Mouse (Mus musculus) stomach, postnatal 0 days (tissue): ENCODE results near the gene Pcnt. TPM values are rescaled to one million over a fixed set of nuclear protein-coding genes. Genes with fewer than 3 reads are reported as not detected.
A peak's percentile ranks its signal among the peaks of the same experiment; 100 is the strongest.

ENCODE experiments used
- ATAC-seq: fragments of 200-750 bp; cut with Nextera tagmentation; 2 replicates; pipeline ENCODE4 v1.8.0; 2017; ENCODE audit not compliant: low FRiP score, low TSS enrichment
- DNase-seq: peaks from one replicate; pipeline ENCODE4 v3.0.0-alpha.2; 2016; ENCODE audit warnings: low spot score
- H3K27ac ChIP-seq: fragments of 300-500 bp; sonication (generic); replicated peaks from 2 replicates; pipeline ENCODE4 v1.5.1; 2014; ENCODE audit warnings: mild to moderate bottlenecking, control low read depth
- H3K27me3 ChIP-seq: fragments of 300-500 bp; sonication (generic); 2 replicates; pipeline ENCODE4 v1.6.1; 2014; ENCODE audit warnings: low read length; ENCODE audit not compliant: control insufficient read depth, insufficient read depth
- H3K36me3 ChIP-seq: fragments of 300-500 bp; sonication (generic); 2 replicates; pipeline ENCODE4 v1.6.1; 2014; ENCODE audit warnings: low read length, mixed read lengths; ENCODE audit not compliant: control insufficient read depth, insufficient read depth
- H3K4me1 ChIP-seq: fragments of 300-500 bp; sonication (generic); replicated peaks from 2 replicates; pipeline ENCODE4 v1.6.1; 2014; ENCODE audit warnings: antibody characterized with exemption; ENCODE audit not compliant: control insufficient read depth, insufficient read depth
- H3K4me2 ChIP-seq: fragments of 300-500 bp; sonication (generic); replicated peaks from 2 replicates; pipeline ENCODE4 v1.6.1; 2014; ENCODE audit warnings: low read depth, mild to moderate bottlenecking, control low read depth, moderate library complexity
- H3K4me3 ChIP-seq: fragments of 300-500 bp; sonication (generic); 2 replicates; pipeline ENCODE4 v1.5.1; 2014; ENCODE audit warnings: low read depth, low read length, control low read depth
- H3K9ac ChIP-seq: fragments of 300-500 bp; sonication (generic); 2 replicates; pipeline ENCODE4 v1.6.1; 2014; ENCODE audit warnings: mild to moderate bottlenecking, low read length, control low read depth, mixed read lengths
- H3K9me3 ChIP-seq: fragments of 300-500 bp; sonication (generic); 2 replicates; pipeline ENCODE4 v1.6.1; 2016; ENCODE audit warnings: low read length; ENCODE audit not compliant: control insufficient read depth
- CTCF ChIP-seq: IDR thresholded peaks from 2 replicates; pipeline ENCODE4 v1.5.1; 2016; ENCODE audit warnings: antibody characterized with exemption, low read depth, mild to moderate bottlenecking, moderate library complexity
- EP300 ChIP-seq: optimal IDR thresholded peaks from 2 replicates; pipeline ENCODE3; 2016; ENCODE audit warnings: antibody characterized with exemption
- WGBS: fragments of 180-500 bp; shearing (Covaris S2); extraction: QIAGEN DNeasy Blood & Tissue Kit; methylation state at CpG from one replicate; pipeline ENCODE4 v1.1.7; 2014; 5-methylcytosine and 5-hydroxymethylcytosine counted together
- polyA plus RNA-seq: library from polyadenylated mRNA; unstranded; fragments of >200 nt; fragmentation: Nextera tagmentation; extraction: Ambion mirVana; gene quantifications from 2 replicates; pipeline ENCODE4 v1.2.1, GENCODE M21; 2015

The Pcnt gene
- polyA plus RNA-seq, 1 experiment from 2014 or later = 5.1 TPM

- Histone ChIP-seq H3K36me3 (no peaks in the 10 kb centered on the region), H3K4me2 (no peak within 1 kb of the TSS), H3K27me3 (no peaks in the 10 kb centered on the region), H3K27ac (peak within 1 kb of the TSS; percentile 40; the same call in 1 of the 2 replicates), H3K4me3 (no peak within 1 kb of the TSS), H3K4me1 (0 out of 2 replicates have a peak, but pooled peaks cover 2% of the 10 kb centered on the region), H3K9ac (no peak within 1 kb of the TSS), H3K9me3 (no peaks in the 10 kb centered on the region)
- DNase-seq (no peak), ATAC-seq (no peak)
- 65% methylated on average over 5 of the region's 5 CpGs for WGBS
- TF ChIP-seq CTCF = no peak
- TF ChIP-seq EP300 = no peak
Measured at GRCm38 (mm10) chr10:76448851-76449250, 6.3 kb upstream of the Pcnt start, which contains the start of gene 2610028H24Rik. 2610028H24Rik (plus strand) TSS chr10:76449081.

GRCm38 (mm10) chr10:76447406-76448229, 5.0 kb upstream of the Pcnt start:
- H3K4me2 ChIP-seq = no peak overlapping the region
- H3K27me3 ChIP-seq = no peaks in the 10 kb centered on the region
- ATAC-seq (no peak), DNase-seq (no peak)
- no peak overlapping the region for H3K4me3 ChIP-seq
- H3K9me3 ChIP-seq = no peaks in the 10 kb centered on the region
- H3K27ac ChIP-seq = peak overlapping the region; percentile 40; the same call in 1 of the 2 replicates
- TF ChIP-seq CTCF (no peak), EP300 (no peak)
- WGBS = 56% methylated on average over 15 of the region's 15 CpGs
- no peaks in the 10 kb centered on the region for H3K36me3 ChIP-seq
- 0 out of 2 replicates have a peak, but pooled peaks cover 2% of the 10 kb centered on the region for H3K4me1 ChIP-seq
- H3K9ac ChIP-seq = no peak overlapping the region

- TF ChIP-seq CTCF = no peak
- TF ChIP-seq EP300 = no peak
- H3K9ac ChIP-seq = no peak overlapping the region
- no peak overlapping the region for H3K4me2 ChIP-seq
- H3K27ac ChIP-seq = no peak overlapping the region
- no peak for DNase-seq
- ATAC-seq = no peak
- WGBS = 73% methylated on average over 4 of the region's 4 CpGs
- H3K9me3 ChIP-seq = no peaks in the 10 kb centered on the region
- H3K27me3 ChIP-seq = no peaks in the 10 kb centered on the region
- no peaks in the 10 kb centered on the region for H3K36me3 ChIP-seq
- no peak overlapping the region for H3K4me3 ChIP-seq
- 0 out of 2 replicates have a peak, but pooled peaks cover 2% of the 10 kb centered on the region for H3K4me1 ChIP-seq
Measured at GRCm38 (mm10) chr10:76445996-76446681, 3.6 kb upstream of the Pcnt start.

- Histone ChIP-seq H3K9ac (no peak within 1 kb of the TSS), H3K27ac (no peak within 1 kb of the TSS), H3K9me3 (no peaks in the 10 kb centered on the region), H3K27me3 (no peaks in the 10 kb centered on the region), H3K36me3 (no peaks in the 10 kb centered on the region), H3K4me1 (no peaks in the 10 kb centered on the region), H3K4me2 (no peak within 1 kb of the TSS), H3K4me3 (no peak within 1 kb of the TSS)
- no peak for DNase-seq
- no peak for TF ChIP-seq CTCF
- TF ChIP-seq EP300 = no peak
- ATAC-seq = no peak
- 91% methylated on average over 17 of the region's 17 CpGs for WGBS
Measured at GRCm38 (mm10) chr10:76440281-76440680, 2.3 kb downstream of the Pcnt start, which contains the start of gene AC141477.1. AC141477.1 (minus strand) TSS chr10:76440444.

- Histone ChIP-seq H3K27ac (no peak overlapping the region), H3K4me2 (no peak overlapping the region), H3K4me1 (no peaks in the 10 kb centered on the region), H3K9ac (no peak overlapping the region), H3K4me3 (no peak overlapping the region), H3K9me3 (no peaks in the 10 kb centered on the region), H3K36me3 (peaks cover 7% of the 10 kb centered on the region; the same call in 1 of the 2 replicates), H3K27me3 (no peaks in the 10 kb centered on the region)
- no peak for DNase-seq
- ATAC-seq = no peak
- TF ChIP-seq EP300 = no peak
- no peak for TF ChIP-seq CTCF
- WGBS = 72% methylated on average over 9 of the region's 9 CpGs
Measured at GRCm38 (mm10) chr10:76439107-76439890, 3.3 kb downstream of the Pcnt start.
